Mouse (Mus musculus): ENCODE data around the gene Hs1bp3.
A peak's percentile ranks its signal among the peaks of the same experiment; 100 is the strongest.

Gene Hs1bp3

DNA sequence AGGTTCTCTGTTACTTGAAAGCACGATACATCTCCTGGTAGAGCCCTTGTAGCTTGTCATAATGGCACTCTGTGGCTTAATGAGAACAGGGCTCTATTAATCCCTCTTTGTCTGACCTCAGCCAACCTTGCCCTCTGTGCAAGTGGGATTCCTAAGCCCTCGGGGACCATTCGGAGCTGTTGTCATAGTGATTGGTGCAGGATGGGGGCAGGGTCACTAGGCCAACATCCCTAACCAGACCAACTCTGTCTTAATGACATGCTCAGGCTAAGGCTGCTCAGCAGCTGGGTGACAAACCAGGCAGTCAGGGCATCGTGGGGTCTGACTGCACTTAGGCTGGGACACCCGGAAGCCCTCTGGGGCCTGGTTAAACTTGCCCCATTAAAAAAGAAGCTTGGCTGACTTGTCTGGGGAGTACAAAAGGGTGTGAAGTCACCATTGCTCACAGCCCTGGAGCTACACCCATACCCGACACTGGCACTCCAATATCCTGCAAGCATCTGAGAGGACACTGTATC is 51.1 kb downstream of the Hs1bp3 start:
- DNase-seq (ENCODE audit: low spot score) = no peak

DNA sequence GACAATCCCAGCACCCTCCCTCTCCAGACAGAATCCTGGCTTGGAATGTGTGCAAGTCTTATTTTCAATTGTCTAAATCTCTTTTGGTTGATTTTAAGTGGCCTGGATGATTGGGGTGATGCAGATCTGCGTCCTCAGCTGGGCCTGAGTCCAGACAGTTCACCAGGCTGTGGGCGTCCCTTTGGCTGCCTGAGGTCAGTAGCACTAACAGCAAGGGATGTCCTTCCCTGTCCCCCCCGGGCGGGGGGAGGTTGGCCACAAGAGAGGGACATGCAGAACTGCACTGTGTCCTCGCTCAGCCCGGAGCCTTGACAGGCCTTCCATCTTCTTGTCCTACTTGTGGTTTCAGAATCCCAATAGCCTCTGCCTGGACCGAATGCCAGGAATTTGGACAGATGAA is 52.1 kb downstream of the Hs1bp3 start:
- DNase-seq (ENCODE audit: low spot score) = no peak

DNA sequence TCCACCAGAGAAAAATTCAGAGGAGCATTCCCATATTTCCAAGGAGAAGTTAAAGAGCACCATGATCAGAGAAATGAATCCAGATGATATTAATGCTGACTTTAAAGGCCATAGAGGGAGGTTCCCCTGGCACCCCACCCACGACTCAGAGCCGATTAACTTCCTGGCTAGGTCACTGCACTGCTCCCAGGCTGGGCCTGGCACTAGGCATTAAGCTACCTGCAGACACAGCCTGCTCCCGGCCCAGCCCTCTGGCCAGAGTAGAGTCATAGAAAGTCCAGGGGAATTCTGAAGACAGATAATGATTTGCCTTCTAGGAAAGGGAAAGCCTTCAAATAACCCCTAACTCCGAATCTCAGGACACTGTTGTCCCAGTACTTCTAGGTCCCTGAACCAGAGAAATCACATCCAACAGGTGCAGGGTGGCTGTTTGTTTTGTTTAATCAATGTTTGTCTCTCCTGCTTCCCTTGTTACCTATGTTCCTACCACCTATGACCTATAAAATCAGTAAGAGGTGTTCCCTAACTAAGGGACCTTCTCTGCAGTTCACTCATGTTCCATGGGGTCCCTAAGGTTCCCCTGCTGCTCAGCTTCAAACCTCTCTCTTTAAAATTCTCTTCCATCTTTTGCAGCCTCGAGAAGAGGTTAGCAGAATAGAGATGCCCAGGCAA is 52.8 kb downstream of the Hs1bp3 start:
- DNase-seq (ENCODE audit: low spot score) = no peak

DNA sequence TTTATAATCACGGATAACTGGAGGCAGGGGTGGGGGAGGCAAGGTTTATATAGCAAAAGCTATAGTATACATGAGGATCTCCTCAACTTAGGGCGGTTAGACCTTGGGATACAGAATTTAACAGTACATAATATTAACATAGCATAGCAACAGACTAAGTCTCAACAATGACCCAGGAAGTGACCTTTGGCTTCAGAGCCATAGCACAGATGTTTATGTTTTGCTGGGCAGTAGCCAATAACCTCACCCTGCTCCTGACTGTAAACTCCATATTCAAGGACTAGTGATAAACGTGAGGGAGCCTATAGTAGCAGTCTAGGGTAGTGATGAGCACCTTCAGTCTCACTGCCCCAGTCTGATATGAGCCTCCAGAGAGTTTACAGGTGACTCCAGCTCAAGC is 53.5 kb downstream of the Hs1bp3 start:
- no peak for DNase-seq (ENCODE audit: low spot score)

DNA sequence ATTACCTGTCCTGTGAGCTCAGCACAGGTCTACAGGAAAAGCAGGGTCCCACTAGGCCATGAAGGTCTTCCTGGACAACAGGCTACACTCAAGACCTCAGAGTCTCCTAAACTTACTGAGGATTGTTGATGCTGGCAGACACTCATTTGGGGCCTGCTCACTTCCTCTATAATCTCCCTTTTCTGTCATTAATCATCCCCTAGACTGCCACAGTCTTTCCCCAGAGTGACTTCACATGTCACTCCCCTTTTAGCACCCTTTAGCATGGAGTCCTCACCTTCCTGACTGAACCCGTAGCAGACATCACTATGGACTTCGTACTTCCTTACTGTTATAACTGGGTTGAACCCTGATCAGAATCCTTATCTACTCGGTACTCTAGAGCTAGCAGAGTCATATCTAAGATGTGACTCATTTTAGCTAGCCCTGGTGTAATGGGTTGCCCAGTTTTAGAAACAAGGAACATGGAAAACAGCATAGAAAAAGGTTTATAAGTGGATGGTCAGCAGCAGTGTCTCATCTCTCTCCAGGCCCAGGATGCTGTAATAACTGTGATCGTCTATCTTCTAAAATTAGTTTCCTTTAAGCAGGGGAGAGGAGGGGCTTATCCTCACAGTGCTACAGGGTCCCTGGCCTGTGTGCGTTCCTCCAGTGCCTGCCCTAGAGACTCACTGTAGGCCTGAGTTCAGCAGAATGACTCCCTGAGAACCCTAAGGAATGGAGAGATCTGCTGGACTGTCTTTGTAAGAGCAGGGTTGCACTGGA is 58.7 kb downstream of the Hs1bp3 start:
- no peak for DNase-seq (ENCODE audit: low spot score)

DNA sequence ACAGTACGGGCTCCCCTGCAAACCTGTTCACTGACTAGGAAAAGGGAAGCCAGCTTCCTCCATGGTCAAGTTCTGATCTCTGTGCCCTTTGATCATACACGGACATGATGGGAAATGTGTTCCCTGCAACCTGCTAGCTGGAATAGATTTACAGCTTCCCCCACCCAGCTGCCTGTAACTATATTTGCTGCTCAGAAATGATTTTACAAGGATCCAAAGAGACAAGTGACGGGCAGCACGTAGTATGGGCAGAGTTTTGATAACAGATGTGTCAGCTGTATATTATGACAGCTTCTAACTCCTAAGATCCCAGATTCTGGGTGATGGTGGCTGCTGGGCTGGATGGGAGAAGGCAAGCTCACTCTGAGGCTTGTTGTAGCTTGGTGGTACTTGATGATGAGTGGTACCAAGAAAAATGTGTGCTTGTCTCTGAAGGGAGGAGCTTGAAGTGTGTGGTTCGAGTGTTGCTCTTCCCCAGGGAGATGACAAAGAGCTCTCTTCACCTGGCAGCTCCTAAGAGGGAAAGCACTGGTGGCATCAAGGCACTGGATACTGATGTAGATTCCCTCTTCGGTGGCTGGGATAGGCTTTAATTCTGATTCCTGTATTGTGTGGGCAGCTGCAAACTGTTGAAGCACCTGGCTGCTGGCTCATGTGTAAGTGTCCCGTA is 59.4 kb downstream of the Hs1bp3 start:
- DNase-seq (ENCODE audit: low spot score) = no peak

DNA sequence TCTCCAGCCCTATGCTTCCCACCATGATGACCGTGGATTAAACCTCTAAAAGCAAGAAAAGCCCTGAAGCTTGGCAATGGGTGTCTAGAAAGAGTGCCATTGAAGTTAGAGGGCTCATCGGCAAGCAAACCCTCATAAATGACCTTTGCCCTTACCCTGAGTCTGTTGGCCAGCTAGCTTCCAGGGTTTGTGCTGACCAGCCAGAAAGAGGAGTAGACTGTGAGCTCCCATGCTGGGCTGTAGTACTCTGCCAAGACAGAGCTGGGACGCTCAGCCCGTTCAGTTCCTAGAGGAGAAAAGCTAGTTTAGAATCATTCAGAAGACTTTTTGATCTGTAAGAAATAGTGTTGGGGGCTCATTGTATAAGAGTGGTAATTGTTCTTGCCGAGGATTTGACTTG is 60.5 kb downstream of the Hs1bp3 start:
- DNase-seq (ENCODE audit: low spot score) = no peak

DNA sequence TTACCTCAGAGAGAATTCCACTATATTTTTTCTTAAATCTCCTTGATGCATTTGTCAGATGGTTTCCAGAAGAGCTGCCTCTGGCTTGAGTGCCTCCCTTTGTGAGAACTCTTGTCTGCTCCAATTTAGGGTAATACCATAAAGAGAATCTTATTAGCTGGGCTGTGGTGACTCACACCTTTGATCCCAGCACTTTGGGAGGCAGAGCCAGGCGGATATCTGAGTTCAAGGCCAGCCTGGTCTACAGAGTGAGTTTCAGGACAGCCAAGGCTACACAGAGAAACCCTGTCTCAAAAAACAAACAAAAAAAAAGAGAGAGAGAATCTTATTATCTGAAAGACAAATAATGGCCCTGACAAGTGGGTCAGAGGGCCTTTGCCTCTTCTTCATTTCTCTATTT is 63.9 kb downstream of the Hs1bp3 start:
- no peak for DNase-seq (ENCODE audit: low spot score)

DNA sequence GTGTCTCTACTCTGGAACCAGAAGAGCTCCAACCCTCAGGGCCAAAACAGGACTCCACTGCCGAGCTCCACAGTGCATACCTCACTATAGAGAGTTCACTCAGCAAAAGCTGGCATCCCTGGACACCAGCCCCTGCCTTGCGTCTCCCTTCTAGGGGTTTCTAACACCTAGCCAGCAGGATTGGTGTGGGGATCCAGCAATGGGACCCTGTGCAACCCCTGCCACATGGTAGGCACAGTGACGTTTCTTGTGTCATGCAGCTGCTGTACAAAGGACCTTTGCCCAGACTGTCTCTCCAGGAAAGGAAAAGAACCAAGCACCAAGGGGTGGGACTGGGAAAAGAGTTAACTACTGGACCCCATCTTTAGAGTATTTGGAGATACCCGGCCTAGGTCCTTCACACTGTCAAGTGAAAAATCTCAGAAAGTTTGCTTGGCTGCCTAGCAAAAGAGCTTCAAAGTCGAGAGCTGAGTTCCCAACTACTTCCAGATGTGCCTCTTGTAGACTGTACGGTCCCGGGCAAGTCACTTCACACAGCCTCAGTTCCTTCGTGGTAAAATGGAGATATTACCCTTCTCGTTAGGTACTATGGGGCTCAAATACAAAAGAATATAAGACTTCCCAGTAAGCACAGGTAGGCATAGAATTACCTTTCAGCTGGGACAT is 64.9 kb downstream of the Hs1bp3 start:
- DNase-seq (ENCODE audit: low spot score) = no peak

DNA sequence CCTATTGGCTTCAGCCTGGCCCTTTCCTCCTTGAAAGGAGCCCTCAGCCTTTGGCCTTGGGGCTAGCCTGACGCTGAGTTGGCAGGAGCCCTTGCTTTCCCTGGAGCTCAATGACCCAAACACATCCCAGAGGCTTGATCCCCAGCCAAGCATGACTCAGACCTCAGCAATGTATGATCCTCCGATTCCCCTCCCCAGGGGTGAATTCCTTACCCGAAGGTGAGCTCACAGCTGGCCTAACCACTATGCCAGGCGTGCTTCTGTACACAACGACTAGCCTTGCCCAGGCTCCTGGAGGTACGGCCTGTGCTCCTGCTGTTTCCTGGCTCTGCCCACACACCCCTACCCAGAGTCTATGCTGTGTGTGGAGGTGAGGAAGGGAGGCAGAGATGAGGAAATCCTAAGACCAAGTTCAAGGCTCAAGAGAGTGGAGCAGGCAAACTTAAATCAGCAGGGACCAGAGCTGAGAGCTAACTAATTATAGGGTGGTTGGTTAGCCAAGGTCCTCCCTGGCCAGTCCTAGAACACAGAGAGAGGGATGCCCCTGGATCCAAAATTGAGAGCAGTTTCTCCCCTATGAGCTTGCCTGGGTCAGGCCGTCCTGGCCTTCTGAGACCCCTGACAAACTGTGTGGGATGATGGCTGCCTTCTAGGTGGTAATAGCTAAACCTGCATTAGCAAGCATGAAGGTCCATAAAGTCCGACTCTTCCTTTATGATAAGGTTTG is 66.7 kb downstream of the Hs1bp3 start:
- DNase-seq (ENCODE audit: low spot score) = peak; percentile 66

DNA sequence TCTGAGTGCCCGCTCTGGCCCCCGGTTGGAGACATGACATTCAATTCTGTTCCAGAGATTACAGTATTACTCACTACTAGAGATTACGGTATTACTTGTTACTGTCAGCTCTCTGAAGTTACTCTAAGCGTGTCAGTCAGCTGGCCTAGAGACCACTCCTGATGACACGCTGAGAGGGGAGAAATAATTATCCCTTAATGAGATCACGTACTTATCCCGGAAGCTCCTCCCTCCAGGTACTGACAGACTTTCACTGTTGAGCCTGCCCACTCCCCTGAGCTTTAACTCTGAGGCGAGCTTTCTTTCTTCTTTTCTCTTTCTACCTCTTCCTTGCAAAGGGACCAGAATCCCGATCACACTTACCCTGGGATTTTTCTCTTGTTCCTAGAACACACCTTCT is 67.7 kb downstream of the Hs1bp3 start:
- no peak for DNase-seq (ENCODE audit: low spot score)

DNA sequence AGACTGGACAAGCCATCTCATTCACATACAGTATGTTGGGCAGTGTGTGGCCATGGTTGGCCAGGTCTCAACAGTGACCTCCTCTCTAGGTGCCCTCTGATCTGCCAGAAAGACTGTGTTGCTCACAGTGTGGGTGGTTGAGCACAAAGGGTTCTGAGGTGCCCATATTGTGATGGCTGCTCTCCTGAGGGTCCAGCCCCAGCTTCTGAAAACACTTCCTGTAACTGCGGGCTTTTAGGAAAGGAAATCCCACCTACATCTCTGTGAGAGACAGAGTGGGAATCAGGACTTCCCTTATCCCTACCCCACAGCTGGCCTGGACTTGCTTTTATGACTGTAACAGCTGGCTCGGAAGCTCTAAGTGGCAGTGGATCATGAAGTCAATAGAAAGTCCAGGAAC is 68.7 kb downstream of the Hs1bp3 start:
- no peak for DNase-seq (ENCODE audit: low spot score)

DNA sequence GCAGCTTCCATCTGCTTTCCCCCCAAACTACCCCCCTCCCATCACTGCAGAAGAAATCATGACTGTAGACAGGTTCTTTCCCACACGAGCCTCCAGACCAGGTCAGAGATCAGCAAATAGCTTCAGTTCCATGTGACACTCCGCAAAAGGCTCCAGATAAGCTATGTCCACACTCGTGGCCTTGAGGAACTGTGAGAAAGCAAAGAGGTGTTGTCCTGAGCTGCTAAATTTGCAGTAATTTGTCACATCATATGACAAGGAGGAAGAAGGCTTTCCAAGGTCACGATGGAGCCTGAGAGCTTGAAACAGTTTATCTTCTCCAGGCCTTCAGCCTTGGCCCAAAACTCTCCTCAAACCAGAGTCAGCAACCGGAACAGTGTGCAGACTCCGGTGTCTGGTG is 70.6 kb downstream of the Hs1bp3 start:
- DNase-seq (ENCODE audit: low spot score) = no peak

DNA sequence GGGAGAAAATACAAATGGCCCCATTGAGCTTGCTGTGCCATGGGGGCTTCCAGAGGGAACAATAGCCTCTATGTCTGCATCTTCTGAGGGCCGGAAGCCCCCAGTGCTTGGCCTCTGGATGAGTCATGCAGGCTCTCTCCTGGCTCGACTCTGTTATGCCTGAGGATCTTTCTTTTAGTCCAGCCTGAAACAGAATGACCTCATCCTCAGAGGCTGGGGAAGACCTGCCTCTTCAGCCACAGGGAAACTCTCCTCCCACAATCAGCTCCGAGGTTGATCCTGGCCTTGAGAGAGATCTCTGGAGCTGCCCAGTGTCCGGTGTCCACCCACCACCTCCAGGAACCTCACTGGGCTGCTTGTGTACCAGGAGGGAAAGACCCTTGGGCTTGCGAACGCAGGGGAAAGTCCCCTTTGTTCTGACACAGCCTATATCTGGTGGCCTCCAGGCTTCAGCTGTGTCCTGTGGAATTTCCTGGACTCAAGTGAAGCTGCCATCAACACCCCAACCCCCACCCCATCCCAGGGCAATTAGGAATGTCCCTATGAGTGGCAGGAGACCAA is 73.3 kb downstream of the Hs1bp3 start:
- DNase-seq (ENCODE audit: low spot score) = no peak

DNA sequence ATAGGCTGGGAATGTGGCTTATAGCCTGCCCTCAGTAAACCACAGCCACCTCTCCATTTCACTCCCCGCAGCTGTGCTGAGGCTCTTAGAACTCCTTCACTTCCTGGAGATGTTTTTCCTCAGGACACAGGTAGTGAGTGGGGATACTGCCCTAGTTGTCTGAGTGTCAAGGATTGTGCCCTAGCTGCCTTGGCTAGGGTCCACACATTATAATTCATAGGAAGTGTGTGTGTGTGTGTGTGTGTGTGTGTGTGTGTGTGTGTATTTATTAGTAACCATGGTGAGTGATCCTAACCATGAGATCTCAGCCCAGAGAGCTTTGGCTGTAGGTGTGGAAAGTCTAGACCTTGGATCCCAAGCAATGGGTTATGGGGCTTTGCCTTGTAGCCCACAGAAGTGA is 74.0 kb downstream of the Hs1bp3 start:
- DNase-seq (ENCODE audit: low spot score) = no peak

DNA sequence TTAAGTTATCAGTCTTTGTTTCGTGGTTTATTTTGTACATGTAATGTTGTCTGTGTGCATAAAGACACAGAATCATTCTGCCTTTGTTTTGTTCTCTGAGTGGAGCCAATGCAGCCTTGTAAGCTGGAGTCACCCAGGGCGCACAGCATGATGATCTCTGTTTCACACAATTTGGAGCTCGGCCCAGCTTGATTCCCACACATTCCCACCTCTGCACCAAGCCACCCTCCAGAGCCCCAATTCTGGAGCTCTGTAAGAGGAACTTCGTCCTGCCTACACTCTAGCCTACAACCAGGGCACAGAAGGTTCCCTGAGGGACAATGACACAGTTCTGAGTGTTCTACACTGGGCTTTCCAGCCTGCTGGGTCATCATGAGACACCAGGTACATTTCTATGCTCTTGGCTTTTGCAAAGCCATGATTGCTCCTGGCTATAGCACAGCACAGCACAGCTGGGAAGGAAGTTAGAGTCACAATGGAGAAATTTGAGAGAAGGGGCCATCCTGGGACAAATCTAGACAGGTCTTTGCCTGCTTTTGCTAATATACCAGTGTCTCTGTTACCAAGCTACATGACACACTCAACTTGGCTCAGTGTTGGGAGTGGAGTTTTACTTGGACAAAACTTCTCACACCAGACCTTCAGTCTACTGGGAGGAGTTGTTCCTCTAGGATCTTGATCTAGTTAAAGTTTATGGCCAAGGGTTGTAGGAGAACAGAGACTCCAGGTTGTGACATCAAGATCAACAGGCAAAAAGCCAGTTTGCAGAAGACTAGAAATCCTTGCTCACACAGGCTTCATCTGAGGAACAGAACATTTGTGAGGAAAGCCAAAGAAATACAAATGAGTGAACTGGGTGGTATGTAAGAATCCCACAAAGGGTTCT is 75.5 kb downstream of the Hs1bp3 start:
- no peak for DNase-seq (ENCODE audit: low spot score)

DNA sequence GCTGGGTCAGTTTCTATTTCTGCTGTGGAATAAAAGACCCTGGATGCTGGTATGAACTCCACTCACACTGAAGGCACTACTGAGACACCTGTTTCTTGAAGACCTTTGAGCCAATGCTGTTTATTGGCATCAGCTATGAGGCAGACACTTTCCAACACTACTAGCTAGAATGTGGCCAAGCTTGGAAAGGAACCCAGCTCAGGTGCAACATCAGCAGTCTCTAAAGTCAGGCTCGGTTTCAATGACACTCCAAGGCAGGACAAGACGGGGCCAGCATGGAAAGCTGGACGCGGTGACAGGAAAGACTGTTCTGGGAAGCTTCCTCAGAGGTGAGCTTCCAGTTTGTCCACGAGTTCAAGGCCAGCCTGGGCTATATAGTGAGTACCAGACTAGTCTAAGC is 80.0 kb downstream of the Hs1bp3 start:
- no peak for DNase-seq (ENCODE audit: low spot score)
